Mouse (Mus musculus) liver, embryonic 14.5 days (tissue): ENCODE results near the gene Ewsr1.

Experiments
- CTCF ChIP-seq: IDR thresholded peaks from 2 replicates; pipeline ENCODE4 v1.5.1; 2016; ENCODE audit warnings: antibody characterized with exemption, low read depth, control low read depth
- EP300 ChIP-seq: IDR thresholded peaks from 2 replicates; pipeline ENCODE4 v1.6.1; 2016; ENCODE audit warnings: antibody characterized with exemption, low read depth

GRCm38 (mm10) chr11:5063561-5064281 is 35.3 kb downstream of the Ewsr1 start:
- no peak for TF ChIP-seq CTCF
- no peak for TF ChIP-seq EP300
